Mouse (Mus musculus) lung, postnatal 4 days (tissue): ENCODE results near the gene Gm49321.

ENCODE experiments used
- DNase-seq, 2 experiments: peaks; one replicate each; pipeline ENCODE4 v3.0.0; 2021

Gene Gm49321

GRCm38 (mm10) chr12:73937353-73937752 is at the start of gene Gm49321:
Gene Gm49321 (plus strand): TSS chr12:73937653.
- DNase-seq, result no peak

DNA sequence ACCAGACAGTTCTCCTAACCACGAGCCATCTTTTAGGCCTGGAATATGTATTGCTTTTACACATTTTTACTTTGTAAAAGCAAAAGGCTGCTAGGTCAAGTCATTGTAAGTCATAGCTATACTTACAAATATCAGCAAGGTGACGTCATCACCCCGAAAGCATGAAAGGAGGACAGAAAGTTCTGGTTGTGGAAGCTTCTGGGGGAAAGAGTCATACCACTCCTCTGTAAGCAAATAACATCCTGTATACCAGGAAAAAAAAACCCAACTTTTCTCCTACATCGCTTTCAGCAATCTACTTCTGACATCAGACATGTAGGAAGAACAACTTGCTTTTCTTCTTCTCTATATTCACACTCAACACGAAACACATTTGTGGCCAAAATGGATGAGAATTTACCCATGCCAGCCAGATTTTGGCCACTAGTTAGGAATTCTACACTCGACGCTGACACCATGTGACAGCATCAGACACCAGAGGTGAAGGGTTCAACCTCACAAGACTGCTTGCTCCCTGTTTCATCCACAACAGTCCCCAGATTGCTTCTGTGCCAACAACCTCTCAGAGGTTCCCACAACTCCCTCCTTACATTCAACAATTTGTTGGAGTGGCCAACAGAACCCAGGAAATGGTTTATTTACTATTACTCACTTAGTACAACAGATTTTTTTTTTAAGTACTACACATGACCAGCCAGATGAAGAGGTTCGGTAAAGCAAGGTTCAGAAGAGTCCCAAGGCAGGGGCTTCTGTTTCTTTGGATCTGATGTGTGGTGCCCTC is 49.3 kb upstream of the Gm49321 start:
- DNase-seq, result no peak

GRCm38 (mm10) chr12:73889571-73889970 is 47.9 kb upstream of the Gm49321 start:
- DNase-seq, result no peak

- DNase-seq, result no peak
These were observed 47.4 kb upstream of the Gm49321 start for GRCm38 (mm10) chr12:73890086-73890485.

GRCm38 (mm10) chr12:73892616-73893015 is 44.8 kb upstream of the Gm49321 start:
- no peak for DNase-seq

DNA sequence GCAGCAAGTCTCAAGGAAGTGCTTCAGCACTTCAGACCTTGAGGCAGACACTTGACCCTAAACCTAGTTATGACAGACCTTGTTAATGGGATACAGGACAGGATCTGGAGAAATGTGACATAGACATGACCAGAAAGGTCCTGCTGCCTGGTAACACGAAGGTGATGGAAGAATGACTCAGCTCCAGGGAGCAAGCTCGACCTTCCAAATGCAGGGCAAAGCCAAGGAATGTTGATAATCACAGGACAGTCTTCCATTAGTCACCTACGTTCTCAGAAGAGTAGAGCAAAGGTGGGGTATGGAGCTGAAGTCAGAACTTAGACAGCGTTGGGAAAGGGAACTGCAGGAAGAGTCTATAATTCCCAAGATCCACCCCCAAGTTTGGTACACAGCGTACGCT is 42.6 kb upstream of the Gm49321 start:
- DNase-seq, result no peak

GRCm38 (mm10) chr12:73895674-73896073 is 41.8 kb upstream of the Gm49321 start:
- DNase-seq, result no peak

GRCm38 (mm10) chr12:73896471-73896870 is 41.0 kb upstream of the Gm49321 start:
- DNase-seq, result no peak

DNA sequence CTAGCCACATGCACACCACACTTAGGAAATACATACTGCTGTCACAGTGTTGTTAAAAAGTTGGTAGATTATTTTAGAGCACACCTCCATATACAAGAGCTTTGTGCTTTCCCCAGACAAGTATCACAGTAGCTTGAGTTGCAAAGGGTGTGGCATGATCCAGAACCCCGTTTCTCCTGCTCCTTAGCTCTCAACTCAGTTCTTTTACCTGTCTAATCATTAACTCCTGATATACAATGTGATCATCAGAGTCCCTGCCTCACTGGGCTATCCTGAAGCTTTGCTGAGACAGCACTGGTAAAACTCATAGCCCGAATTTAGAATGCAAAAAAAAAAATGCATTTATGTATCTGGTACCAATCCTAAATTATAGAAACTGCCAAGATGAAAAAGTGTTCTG is 39.2 kb upstream of the Gm49321 start:
- no peak for DNase-seq

- no peak for DNase-seq
These were observed 33.1 kb upstream of the Gm49321 start for GRCm38 (mm10) chr12:73904133-73904934.

GRCm38 (mm10) chr12:73905041-73905440 is 32.4 kb upstream of the Gm49321 start:
- no peak for DNase-seq

- no peak for DNase-seq
These were observed 31.9 kb upstream of the Gm49321 start for GRCm38 (mm10) chr12:73905555-73905954.

- no peak for DNase-seq
These were observed 30.3 kb upstream of the Gm49321 start for GRCm38 (mm10) chr12:73907079-73907672.

GRCm38 (mm10) chr12:73907673-73908150 is 29.7 kb upstream of the Gm49321 start:
- DNase-seq, result peak; percentile 96 to 99

DNA sequence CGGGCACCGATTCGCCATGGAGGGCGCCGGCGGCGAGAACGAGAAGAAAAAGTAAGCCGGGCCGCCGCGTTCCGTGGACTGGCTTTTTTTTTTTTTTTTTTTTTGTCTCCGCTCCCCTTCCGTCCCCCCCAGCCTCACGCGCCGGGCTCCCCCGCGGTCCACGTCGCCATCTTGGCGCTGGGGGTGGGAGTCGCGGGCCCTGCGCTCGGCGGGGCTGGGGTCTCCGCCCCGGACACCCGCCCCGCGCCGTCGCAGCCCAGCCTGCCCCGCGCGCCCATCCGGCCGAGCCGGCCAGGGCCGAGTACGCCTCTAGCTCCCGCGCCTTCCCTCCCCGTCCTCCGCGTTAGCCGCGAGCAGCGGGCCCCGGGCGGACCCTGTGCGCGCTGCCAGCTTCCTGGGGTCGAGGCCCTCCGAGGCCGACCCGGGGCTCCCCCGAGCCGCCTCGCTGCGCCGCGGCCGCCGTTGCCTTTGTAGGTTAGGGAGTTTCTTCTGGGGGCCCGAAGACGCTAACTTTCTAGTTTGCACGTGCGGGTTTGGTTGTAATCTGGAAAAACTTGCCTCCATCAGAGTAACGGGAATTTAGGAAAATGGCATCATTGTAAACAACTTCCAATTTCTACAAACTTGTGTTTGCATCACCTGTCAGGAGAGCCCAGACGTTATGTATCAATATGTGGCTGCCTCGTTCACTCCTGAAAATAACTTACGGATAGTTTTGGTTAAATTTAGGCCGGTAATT is 29.0 kb upstream of the Gm49321 start:
- DNase-seq, result peak; percentile 76 to 85

DNA sequence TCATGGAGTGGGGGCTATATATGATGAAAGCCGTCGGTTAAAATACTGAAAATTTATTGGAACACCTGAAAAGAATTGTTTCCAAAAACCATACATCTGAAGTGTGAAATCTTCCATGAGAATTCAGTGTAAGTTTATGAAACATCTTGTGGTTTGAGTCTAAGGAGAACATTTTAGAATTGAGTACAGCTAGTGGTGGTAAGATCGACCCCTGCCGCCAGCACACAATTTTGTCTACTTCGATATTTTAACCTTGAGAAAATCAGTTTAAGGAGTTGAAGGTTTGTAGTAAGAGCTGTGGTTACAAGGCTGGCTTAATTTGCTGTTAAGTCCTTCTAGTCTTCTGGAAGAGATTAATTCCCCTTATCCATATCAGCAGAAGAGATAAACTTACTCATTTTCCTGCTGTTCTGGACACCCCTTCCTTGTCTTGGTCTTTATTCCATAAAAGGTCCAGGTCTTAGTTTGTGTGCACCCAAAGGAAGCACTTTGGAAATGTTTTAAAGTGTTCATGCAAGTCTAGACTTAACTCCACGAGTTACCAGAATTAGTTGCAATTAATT is 28.4 kb upstream of the Gm49321 start:
- DNase-seq, result peak in 1 of 2 experiments; percentile 3

DNA sequence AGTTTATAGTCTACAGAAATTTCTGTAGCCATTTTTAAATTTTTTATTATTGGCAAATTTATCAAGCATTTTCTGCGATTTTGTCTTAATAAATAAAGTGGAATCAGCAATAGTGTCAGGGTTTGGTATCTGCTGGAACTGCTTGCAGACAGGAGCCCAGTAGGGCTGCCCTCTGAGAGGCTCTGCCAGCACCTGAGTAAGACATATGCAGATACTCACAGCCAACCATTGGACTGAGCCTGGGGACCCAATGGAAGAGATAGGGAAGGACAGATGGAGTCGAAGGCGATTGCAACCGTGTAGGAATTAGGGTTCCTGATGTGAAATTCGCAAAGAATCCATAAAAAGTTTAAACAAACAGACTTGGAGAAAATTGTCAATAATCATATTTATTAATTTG is 19.0 kb upstream of the Gm49321 start:
- no peak for DNase-seq

- DNase-seq, result no peak
These were observed 7.2 kb upstream of the Gm49321 start for GRCm38 (mm10) chr12:73930266-73930665.

DNA sequence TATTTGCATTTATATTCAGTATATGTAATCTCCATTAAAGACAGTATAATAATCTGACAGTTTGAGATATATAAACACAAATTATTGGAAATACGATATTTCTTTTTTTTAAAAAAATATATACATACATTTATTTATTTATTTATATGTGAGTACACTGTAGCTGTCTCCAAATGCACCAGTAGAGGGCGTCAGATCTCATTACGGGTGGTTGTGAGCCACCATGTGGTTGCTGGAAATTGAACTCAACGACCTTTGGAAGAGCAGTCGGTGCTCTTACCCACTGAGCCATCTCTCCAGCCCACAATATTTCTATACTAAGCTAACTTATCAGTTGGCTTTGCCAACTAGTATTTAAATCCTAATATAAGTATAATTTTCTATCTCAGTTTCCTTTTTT is 6.2 kb upstream of the Gm49321 start:
- peak in 1 of 2 experiments; percentile 48 for DNase-seq

DNA sequence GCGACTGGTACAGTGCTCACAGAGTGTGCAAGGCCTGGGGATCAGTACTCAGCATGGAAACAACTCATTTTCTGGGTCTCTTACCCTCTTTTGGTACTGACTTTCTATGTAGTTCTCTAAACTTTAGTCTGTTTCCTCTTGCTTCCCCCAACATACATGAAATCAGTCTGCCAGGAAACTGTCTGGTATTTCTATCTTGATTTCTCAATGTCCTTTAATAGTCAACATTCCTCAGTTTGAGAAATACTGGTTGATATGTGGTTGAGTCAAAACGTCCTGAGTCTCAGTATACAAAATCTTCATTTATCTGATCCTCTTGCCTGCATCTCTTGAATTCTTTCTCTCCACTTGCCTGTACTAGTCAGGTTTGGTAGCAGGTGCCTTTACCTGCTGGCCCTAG is 2.9 kb upstream of the Gm49321 start:
- DNase-seq, result no peak

DNA sequence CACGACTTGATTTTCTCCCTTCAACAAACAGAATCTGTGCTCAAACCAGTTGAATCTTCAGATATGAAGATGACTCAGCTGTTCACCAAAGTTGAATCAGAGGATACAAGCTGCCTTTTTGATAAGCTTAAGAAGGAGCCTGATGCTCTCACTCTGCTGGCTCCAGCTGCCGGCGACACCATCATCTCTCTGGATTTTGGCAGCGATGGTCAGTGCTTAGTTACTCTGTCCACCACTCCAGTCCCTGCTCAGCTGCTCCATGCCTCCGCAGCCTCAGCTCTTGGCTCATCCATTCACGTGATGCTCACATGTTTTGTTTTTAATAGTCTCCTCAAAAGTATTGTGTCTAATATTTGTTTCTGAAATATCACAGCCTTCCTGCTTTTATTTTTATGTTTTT is 2.1 kb downstream of the Gm49321 start:
- no peak for DNase-seq

DNA sequence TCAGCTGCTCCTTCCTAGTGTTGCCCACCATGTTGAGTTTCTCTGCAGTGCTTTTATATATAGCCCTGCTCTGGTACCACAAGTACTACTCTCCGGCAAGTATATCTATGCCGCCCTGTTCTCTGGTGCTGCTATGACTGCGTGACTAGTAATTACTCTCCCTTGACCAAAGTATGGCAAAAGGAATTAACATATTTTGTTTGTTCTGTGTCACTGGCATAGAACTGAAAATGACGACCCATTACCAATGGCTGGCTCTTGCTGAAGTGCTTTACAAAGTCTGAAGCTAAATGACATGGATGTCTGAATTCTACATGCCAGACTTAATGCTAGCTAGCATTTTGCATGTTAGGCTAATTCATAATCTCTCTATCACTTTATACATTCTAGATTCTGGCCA is 11.0 kb downstream of the Gm49321 start:
- no peak for DNase-seq
